Mouse (Mus musculus): ENCODE measurements around the gene Glycam1.

DNA sequence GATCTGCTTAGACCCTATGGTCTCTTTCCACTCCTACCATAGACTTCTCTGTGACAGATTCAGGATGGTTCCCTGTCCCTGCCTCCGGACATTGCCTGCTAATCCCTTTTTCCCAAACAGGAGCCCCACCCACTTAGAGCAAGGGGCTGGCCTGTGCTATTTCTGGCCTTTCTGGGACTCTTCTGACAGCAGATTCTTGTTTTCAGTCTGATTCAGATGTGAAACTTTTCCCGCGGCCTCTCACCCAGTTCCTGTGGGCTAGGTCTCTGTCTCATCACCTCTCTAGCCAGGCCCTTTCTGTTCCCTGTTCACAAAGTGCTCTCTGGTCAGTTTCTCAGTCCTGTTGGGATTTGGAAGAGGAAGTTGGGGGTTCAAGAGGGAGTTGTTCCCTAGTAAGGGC, 50.0 kb downstream of the Glycam1 start:
- TF ChIP-seq CTCF (conservative IDR thresholded peaks at IDR 0.05; ENCODE audit: insufficient read depth, insufficient read length, low read depth, low read length) (no peak), POLR2A (IDR thresholded peaks at IDR 0.05; ENCODE audit: low read depth, low read length) (no peak)
